Mouse (Mus musculus): ENCODE results near the gene Snrpa1. TPM values are rescaled to one million over a fixed set of nuclear protein-coding genes. Genes with fewer than 3 reads are reported as not detected.

The Snrpa1 gene
- polyA plus RNA-seq, 1 experiment from 2014 or later: 252 TPM

DNA sequence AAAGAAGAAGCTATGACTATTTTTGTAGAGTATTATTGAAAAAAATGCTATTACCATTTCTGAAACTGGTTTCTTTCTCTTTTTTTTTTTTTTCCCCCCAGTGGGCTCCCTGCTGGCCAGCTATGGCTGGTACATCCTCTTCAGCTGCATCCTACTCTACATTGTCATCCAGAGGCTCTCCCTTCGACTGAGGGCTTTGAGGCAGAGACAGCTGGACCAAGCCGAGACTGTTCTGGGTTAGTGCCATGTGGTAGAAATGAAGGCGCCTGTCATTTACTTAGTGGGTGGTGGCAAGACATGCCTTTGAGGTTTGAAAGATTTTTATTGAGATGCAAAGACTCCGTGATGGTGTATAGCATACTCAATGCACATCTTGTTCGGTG is 21.4 kb downstream of the Snrpa1 start:
- peak overlapping the region; percentile 84 for H3K4me2 ChIP-seq
- H3K36me3 ChIP-seq: peaks cover 52% of the 10 kb centered on the region
- H3K27ac ChIP-seq: no peak overlapping the region
- 37% methylated on average over 5 of the region's 5 CpGs for WGBS
- H3K9ac ChIP-seq (replicated peaks): peak overlapping the region; percentile 78
- H3K4me3 ChIP-seq (replicated peaks): peak overlapping the region; percentile 91
- ATAC-seq (ENCODE audit: insufficient number of reproducible peaks, insufficient read depth, low FRiP score, low TSS enrichment, low read depth): no peak
- no peaks in the 10 kb centered on the region for H3K9me3 ChIP-seq
- no peaks in the 10 kb centered on the region for H3K27me3 ChIP-seq
- H3K4me1 ChIP-seq (replicated peaks): peaks cover 30% of the 10 kb centered on the region

DNA sequence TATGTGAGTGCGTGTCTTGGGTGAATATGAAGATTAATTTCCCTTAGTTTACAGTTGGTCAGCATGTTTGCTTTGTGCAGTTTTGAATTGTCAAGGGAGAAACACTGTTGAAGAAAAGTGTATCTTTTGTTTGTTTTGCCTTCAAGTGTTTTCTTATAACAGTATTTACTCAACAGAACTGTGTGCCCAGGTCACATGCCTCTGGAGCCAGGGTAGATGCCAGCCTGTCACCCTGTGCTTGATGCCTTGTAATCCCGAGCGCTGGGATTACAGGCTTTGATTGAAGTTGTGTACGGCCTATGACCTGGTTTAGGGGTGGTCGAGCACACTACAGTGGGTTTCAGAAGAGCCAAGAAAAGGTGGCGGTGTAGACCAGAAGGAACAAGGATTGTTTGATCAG is 25.0 kb downstream of the Snrpa1 start:
- no peak overlapping the region for H3K27ac ChIP-seq
- WGBS: 95% methylated on average over 6 of the region's 6 CpGs
- H3K4me1 ChIP-seq (replicated peaks): peaks cover 21% of the 10 kb centered on the region
- H3K4me2 ChIP-seq: no peak overlapping the region
- H3K36me3 ChIP-seq: peaks cover 68% of the 10 kb centered on the region
- no peak overlapping the region for H3K9ac ChIP-seq (replicated peaks)
- H3K9me3 ChIP-seq: no peaks in the 10 kb centered on the region
- H3K27me3 ChIP-seq: no peaks in the 10 kb centered on the region
- H3K4me3 ChIP-seq (replicated peaks): no peak overlapping the region
- no peak for ATAC-seq (ENCODE audit: insufficient number of reproducible peaks, insufficient read depth, low FRiP score, low TSS enrichment, low read depth)

- no peak overlapping the region for H3K9ac ChIP-seq (replicated peaks)
- H3K27ac ChIP-seq: no peak overlapping the region
- H3K27me3 ChIP-seq: no peaks in the 10 kb centered on the region
- no peaks in the 10 kb centered on the region for H3K9me3 ChIP-seq
- peaks cover 17% of the 10 kb centered on the region for H3K4me1 ChIP-seq (replicated peaks)
- H3K36me3 ChIP-seq: peaks cover 75% of the 10 kb centered on the region
- no peak overlapping the region for H3K4me3 ChIP-seq (replicated peaks)
- 87% methylated on average over 7 of the region's 7 CpGs for WGBS
- no peak for ATAC-seq (ENCODE audit: insufficient number of reproducible peaks, insufficient read depth, low FRiP score, low TSS enrichment, low read depth)
- no peak overlapping the region for H3K4me2 ChIP-seq
Observed at GRCm38 (mm10) chr7:66084546-66084945, 25.7 kb downstream of the Snrpa1 start.

GRCm38 (mm10) chr7:66087652-66088051 is 28.8 kb downstream of the Snrpa1 start:
- Histone ChIP-seq H3K4me3 (replicated peaks) (no peak overlapping the region), H3K36me3 (peaks cover 98% of the 10 kb centered on the region), H3K27me3 (no peaks in the 10 kb centered on the region), H3K9me3 (no peaks in the 10 kb centered on the region), H3K27ac (no peak overlapping the region), H3K9ac (replicated peaks) (no peak overlapping the region), H3K4me1 (replicated peaks) (no peaks in the 10 kb centered on the region), H3K4me2 (no peak overlapping the region)
- 89% methylated on average over 4 of the region's 4 CpGs for WGBS
- ATAC-seq (ENCODE audit: insufficient number of reproducible peaks, insufficient read depth, low FRiP score, low TSS enrichment, low read depth): no peak

DNA sequence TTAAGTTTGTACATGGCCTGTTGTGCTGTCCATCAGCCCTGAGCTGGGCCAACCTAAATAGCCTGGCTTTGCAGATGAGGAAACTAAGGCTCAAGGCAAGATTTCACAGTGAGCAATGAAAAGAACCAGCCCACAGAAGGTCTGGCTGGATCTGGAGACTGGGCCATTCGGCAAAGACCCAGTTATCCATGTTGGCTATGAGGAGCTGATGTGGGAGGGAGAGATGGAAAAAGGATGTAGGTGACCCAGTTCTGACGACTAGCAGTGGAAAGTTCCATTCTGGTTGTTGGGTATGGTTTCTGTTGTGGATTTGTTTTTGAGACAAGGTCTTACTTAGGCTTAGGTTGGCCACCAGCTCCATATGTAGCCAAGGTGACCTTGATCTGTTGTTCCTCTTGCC is 29.3 kb downstream of the Snrpa1 start:
- Histone ChIP-seq H3K36me3 (peaks cover 96% of the 10 kb centered on the region), H3K4me1 (replicated peaks) (no peaks in the 10 kb centered on the region), H3K27ac (no peak overlapping the region), H3K9me3 (no peaks in the 10 kb centered on the region), H3K4me3 (replicated peaks) (no peak overlapping the region), H3K9ac (replicated peaks) (no peak overlapping the region), H3K27me3 (no peaks in the 10 kb centered on the region), H3K4me2 (no peak overlapping the region)
- no peak for ATAC-seq (ENCODE audit: insufficient number of reproducible peaks, insufficient read depth, low FRiP score, low TSS enrichment, low read depth)
- 98% methylated on average over 2 of the region's 2 CpGs for WGBS

DNA sequence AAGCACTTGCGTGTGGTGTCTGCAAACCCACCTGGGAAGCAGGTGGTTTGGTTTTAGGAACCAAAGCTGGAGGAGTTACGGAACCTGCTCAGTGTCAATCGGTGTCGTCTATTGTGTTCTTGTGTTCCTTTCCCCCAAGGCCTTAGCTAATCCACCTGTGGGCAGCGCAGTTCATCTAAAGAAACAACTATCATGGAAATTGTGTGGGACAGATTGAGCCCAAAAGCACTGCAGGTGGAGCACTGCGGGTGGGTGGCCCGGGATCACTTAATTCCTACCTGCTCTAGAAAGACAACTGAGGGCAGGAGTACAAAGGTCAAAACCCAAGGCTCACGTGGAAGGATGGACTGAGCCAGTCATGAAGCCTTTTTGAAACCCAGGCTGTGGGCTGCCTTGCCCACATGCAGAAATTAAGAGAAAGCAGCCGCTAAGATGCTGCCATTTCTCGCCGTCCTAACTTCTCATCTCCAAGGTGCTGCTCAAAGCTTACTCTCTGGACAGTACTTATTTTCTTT is 31.9 kb downstream of the Snrpa1 start:
- no peak for ATAC-seq (ENCODE audit: insufficient number of reproducible peaks, insufficient read depth, low FRiP score, low TSS enrichment, low read depth)
- no peaks in the 10 kb centered on the region for H3K9me3 ChIP-seq
- no peak overlapping the region for H3K9ac ChIP-seq (replicated peaks)
- WGBS: 87% methylated on average over 11 of the region's 11 CpGs
- H3K27me3 ChIP-seq: no peaks in the 10 kb centered on the region
- H3K4me3 ChIP-seq (replicated peaks): no peak overlapping the region
- H3K27ac ChIP-seq: no peak overlapping the region
- H3K4me2 ChIP-seq: no peak overlapping the region
- peaks cover 69% of the 10 kb centered on the region for H3K36me3 ChIP-seq
- no peaks in the 10 kb centered on the region for H3K4me1 ChIP-seq (replicated peaks)

DNA sequence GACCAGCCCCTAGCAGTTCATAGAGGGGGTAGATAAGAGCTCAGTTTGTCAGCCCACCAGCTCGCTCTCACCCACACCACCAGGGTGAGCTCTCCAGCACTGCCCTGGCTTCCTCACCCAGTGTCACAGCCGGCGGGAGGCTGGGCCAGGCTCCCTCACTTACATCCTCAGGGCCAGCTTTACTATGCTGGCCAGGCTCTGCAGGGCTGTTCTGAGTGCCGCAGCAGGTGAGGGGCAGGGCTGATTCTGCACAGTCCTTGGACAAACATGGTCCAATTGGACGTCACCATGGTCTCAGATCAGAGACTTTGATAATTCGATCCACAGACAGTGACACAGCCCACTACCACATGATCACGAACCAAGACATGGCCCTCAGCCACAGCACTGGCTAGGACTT is 32.8 kb downstream of the Snrpa1 start:
- 86% methylated on average over 7 of the region's 7 CpGs for WGBS

DNA sequence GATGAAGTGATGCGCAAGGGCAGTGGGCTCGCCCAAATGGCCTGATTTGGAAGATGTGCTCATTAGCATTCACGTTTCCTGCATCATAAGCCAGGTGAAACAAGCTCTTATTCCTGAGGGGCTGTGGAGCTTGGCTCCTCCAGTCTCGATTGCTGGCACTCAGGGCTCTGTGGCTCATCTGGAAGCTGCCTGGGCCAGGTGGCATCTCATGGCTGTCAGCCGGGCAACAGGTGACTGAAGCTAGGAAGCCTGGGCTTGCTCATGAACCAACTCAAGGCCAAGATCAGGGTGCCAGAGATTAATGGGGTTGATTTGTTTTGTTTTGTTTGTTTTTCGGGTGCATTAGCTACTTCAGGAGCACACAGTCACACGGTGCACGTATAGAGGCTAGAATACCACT is 33.9 kb downstream of the Snrpa1 start:
- no peak for ATAC-seq (ENCODE audit: insufficient number of reproducible peaks, insufficient read depth, low FRiP score, low TSS enrichment, low read depth)
- H3K9me3 ChIP-seq: no peaks in the 10 kb centered on the region
- WGBS: 92% methylated on average over 8 of the region's 8 CpGs

More for the DNA sequence above, 32.8 kb downstream of the Snrpa1 start:
- no peaks in the 10 kb centered on the region for H3K4me1 ChIP-seq (replicated peaks)
- no peak overlapping the region for H3K27ac ChIP-seq
- no peak for ATAC-seq (ENCODE audit: insufficient number of reproducible peaks, insufficient read depth, low FRiP score, low TSS enrichment, low read depth)
- H3K36me3 ChIP-seq: peaks cover 61% of the 10 kb centered on the region
- H3K27me3 ChIP-seq: no peaks in the 10 kb centered on the region
- H3K9ac ChIP-seq (replicated peaks): no peak overlapping the region
- no peak overlapping the region for H3K4me2 ChIP-seq
- H3K4me3 ChIP-seq (replicated peaks): no peak overlapping the region
- no peaks in the 10 kb centered on the region for H3K9me3 ChIP-seq

GRCm38 (mm10) chr7:66094141-66094540 is 35.3 kb downstream of the Snrpa1 start:
- H3K9ac ChIP-seq (replicated peaks): no peak overlapping the region
- no peaks in the 10 kb centered on the region for H3K9me3 ChIP-seq
- 76% methylated on average over 5 of the region's 5 CpGs for WGBS
- no peaks in the 10 kb centered on the region for H3K4me1 ChIP-seq (replicated peaks)
- ATAC-seq (ENCODE audit: insufficient number of reproducible peaks, insufficient read depth, low FRiP score, low TSS enrichment, low read depth): no peak
- peaks cover 35% of the 10 kb centered on the region for H3K36me3 ChIP-seq
- no peak overlapping the region for H3K4me3 ChIP-seq (replicated peaks)
- H3K27ac ChIP-seq: no peak overlapping the region
- no peaks in the 10 kb centered on the region for H3K27me3 ChIP-seq
- H3K4me2 ChIP-seq: no peak overlapping the region

More for the DNA sequence above, 33.9 kb downstream of the Snrpa1 start:
- Histone ChIP-seq H3K4me1 (replicated peaks) (no peaks in the 10 kb centered on the region), H3K4me2 (no peak overlapping the region), H3K27me3 (no peaks in the 10 kb centered on the region), H3K9ac (replicated peaks) (no peak overlapping the region), H3K36me3 (peaks cover 50% of the 10 kb centered on the region), H3K4me3 (replicated peaks) (no peak overlapping the region), H3K27ac (no peak overlapping the region)

GRCm38 (mm10) chr7:66098803-66099202 is 40.0 kb downstream of the Snrpa1 start:
- Histone ChIP-seq H3K4me2 (no peak overlapping the region), H3K9me3 (no peaks in the 10 kb centered on the region), H3K27me3 (no peaks in the 10 kb centered on the region; the same call in none of the 2 replicates), H3K9ac (replicated peaks) (no peak overlapping the region), H3K4me3 (replicated peaks) (no peak overlapping the region), H3K36me3 (no peaks in the 10 kb centered on the region), H3K4me1 (replicated peaks) (no peaks in the 10 kb centered on the region), H3K27ac (no peak overlapping the region)
- 84% methylated on average over 7 of the region's 7 CpGs for WGBS
- ATAC-seq (ENCODE audit: insufficient number of reproducible peaks, insufficient read depth, low FRiP score, low TSS enrichment, low read depth): peak; percentile 57; the same call in 1 of the 2 replicates

- Histone ChIP-seq H3K4me3 (replicated peaks) (no peak overlapping the region), H3K4me1 (replicated peaks) (peaks cover 3% of the 10 kb centered on the region; the same call in 1 of the 2 replicates), H3K36me3 (no peaks in the 10 kb centered on the region), H3K9me3 (no peaks in the 10 kb centered on the region), H3K4me2 (no peak overlapping the region), H3K27ac (no peak overlapping the region), H3K27me3 (no peaks in the 10 kb centered on the region; the same call in none of the 2 replicates), H3K9ac (replicated peaks) (no peak overlapping the region)
- 11% methylated on average over 4 of the region's 4 CpGs for WGBS
- ATAC-seq (ENCODE audit: insufficient number of reproducible peaks, insufficient read depth, low FRiP score, low TSS enrichment, low read depth): no peak
Observed at GRCm38 (mm10) chr7:66101866-66102265, 43.1 kb downstream of the Snrpa1 start.

DNA sequence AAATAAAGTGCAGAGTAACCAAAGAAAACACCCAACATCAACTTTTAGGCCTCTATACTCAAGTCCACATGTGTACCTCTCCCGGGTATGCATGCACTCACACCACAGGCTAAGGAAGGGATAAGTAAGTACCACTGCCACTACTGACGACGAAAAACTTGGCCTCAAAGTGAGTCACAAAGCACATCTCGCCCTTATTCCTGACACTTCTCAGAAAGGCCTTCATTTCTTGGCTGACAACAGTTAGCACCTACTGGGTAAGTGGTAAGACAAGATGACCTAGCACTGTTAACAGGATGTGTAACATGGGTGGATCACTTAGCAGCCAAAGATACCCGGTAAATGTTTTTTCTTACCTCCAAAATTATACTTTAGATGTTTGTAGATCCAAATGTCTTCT is 45.7 kb downstream of the Snrpa1 start:
- Histone ChIP-seq H3K36me3 (no peaks in the 10 kb centered on the region), H3K27ac (no peak overlapping the region), H3K4me3 (replicated peaks) (no peak overlapping the region), H3K4me1 (replicated peaks) (peaks cover 6% of the 10 kb centered on the region; the same call in 1 of the 2 replicates), H3K27me3 (no peaks in the 10 kb centered on the region; the same call in none of the 2 replicates), H3K4me2 (no peak overlapping the region), H3K9ac (replicated peaks) (no peak overlapping the region), H3K9me3 (no peaks in the 10 kb centered on the region)
- no peak for ATAC-seq (ENCODE audit: insufficient number of reproducible peaks, insufficient read depth, low FRiP score, low TSS enrichment, low read depth)
- 90% methylated on average over 5 of the region's 5 CpGs for WGBS
